Mouse (Mus musculus) cortical plate, adult 2 months (tissue): ENCODE measurements around the gene Tmem200b. TPM values are rescaled to one million over a fixed set of nuclear protein-coding genes. Genes with fewer than 3 reads are reported as not detected.

ENCODE experiments used
- H3K27ac ChIP-seq: fragments of 200-500 bp; 2 replicates; pipeline ENCODE4 v1.5.1; 2012; ENCODE audit warnings: low read length, control low read depth, inconsistent platforms; ENCODE audit not compliant: insufficient read depth
- H3K4me1 ChIP-seq: fragments of 200-500 bp; 2 replicates; pipeline ENCODE4 v1.6.1; 2011; ENCODE audit warnings: low read length; ENCODE audit not compliant: control insufficient read depth, insufficient read depth
- H3K4me3 ChIP-seq: fragments of 200-500 bp; 2 replicates; pipeline ENCODE4 v1.5.1; 2011; ENCODE audit warnings: mild to moderate bottlenecking, low read length, control low read depth; ENCODE audit not compliant: insufficient read depth
- CTCF ChIP-seq: fragments of 200-500 bp; IDR thresholded peaks from 2 replicates; pipeline ENCODE4 v1.5.1; 2011; ENCODE audit warnings: mild to moderate bottlenecking, control low read depth, low read length; ENCODE audit not compliant: insufficient read depth; ENCODE audit errors: extremely low read depth
- POLR2A ChIP-seq: fragments of 200-500 bp; IDR thresholded peaks from 2 replicates; pipeline ENCODE4 v1.6.1; 2011; ENCODE audit warnings: mild to moderate bottlenecking, low read length, control low read depth; ENCODE audit not compliant: insufficient read depth; ENCODE audit errors: extremely low read depth
- polyA plus RNA-seq: library from polyadenylated mRNA; depleted of rRNA; stranded (reverse); fragments of >200 nt; gene quantifications from 2 replicates; pipeline ENCODE4 v1.2.3, GENCODE M21; 2012

Tmem200b gene
- polyA plus RNA-seq, 1 experiment, result 9.0 TPM

GRCm38 (mm10) chr4:131918026-131918533 lies 3.5 kb upstream of the Tmem200b start:
- 0 out of 2 replicates have a peak, but pooled peaks cover 1% of the 10 kb centered on the region for H3K4me1 ChIP-seq
- TF ChIP-seq CTCF, result no peak
- no peak for TF ChIP-seq POLR2A
- H3K27ac ChIP-seq, result no peak overlapping the region
- H3K4me3 ChIP-seq, result no peak overlapping the region

- Histone ChIP-seq H3K4me3 (no peak overlapping the region), H3K4me1 (0 out of 2 replicates have a peak, but pooled peaks cover 1% of the 10 kb centered on the region), H3K27ac (no peak overlapping the region)
- TF ChIP-seq POLR2A (no peak), CTCF (no peak)
These were observed 2.7 kb upstream of the Tmem200b start for GRCm38 (mm10) chr4:131918711-131919500.

DNA sequence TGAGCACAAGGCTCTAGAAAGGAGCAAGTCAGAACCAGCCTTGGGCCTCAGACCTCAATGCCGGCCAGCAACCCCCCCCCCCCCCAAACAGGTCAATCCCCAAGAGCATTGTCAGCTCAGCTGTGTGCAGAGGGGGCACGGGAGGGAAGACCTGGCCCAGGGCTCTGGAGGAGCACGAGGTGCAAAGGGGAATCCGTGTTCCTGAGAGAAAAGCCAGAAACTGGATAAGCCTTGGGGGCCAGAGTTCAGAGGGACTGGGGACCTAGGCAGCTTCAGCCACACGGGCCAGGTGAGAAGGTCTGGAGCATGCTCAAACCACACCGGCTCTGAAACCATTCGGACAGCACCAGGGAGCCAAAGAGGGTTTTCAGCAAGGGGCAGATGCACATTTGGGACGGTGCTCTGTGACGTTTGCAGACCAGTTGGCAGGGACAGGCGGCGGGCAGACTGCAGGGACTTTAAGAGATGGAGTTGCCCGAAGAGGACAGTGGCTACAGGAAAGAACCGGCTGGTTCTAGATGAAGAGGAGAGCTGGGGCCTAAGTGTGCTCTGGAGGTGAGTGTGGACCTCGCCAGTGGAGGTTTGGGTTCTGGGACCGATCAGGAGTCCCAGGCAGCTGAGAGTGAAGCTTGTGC lies 1.9 kb upstream of the Tmem200b start:
- TF ChIP-seq POLR2A, result no peak
- TF ChIP-seq CTCF, result no peak
- Histone ChIP-seq H3K27ac (peak overlapping the region; percentile 69), H3K4me1 (no peaks in the 10 kb centered on the region), H3K4me3 (no peak overlapping the region)

- TF ChIP-seq POLR2A (no peak), CTCF (no peak)
- Histone ChIP-seq H3K4me3 (no peak overlapping the region), H3K4me1 (no peaks in the 10 kb centered on the region), H3K27ac (peak overlapping the region; percentile 69)
These were observed 1.4 kb upstream of the Tmem200b start for GRCm38 (mm10) chr4:131920141-131920594.

DNA sequence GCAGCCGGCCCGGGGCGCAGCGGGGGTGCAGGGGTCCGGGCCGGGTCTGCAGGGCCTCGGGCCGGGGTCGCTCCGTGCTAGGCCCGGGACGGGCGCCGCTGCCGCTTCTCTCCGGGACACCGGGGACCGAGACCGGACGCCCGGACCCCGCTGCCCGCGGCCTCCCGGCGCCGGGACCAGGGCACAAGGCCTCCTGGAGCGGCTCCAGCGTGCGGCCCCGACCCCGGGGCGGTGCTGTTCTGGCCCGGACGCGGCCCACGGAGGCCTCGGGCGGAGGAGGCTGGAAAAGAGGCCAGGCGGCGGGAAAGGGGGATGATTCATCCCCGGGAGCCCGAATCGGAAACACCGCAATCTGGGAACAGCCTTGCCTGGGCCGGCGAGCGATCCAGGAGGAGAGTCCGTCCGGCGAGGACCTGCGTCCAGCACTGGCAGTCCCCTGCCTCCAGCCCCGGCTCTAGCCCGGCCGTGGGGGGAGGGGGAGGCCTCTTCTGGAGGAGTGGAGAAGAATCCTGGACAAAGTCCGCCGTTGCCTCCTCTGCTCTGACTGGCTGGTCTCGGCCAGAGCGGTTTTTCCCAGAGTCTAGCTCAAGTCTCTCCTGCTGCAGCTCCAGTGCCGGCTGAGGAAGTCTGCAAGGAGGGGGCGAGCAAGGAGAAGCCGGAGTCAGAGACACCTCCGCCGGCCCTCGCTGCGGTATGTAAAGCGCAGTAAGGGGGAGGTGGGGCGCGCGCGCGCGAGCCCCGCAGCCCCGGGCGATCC lies 798 bp upstream of the Tmem200b start:
- H3K4me3 ChIP-seq, result peak overlapping the region; percentile 43
- TF ChIP-seq POLR2A (no peak), CTCF (no peak)
- peak overlapping the region; percentile 82 for H3K27ac ChIP-seq
- H3K4me1 ChIP-seq, result no peaks in the 10 kb centered on the region

DNA sequence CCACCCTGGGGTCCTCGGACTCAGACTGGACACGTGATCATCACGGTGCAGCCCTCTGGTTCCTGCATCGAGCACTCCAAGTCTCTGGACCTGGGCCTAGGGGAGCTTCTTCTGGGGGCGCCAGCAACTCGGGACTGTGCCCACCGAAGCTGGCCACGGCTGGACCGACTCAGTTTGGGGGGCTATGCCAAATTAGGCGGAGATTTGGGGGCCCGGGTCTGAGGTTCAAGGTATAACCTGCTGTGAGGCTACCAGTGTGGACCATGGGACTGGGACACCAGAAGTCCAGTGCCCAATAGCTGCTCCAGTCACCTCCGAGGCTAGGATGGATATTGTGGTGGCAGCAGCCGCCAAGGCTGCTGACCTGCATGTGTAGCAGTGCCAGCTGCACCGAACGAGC lies 833 bp downstream of the Tmem200b start:
- H3K4me3 ChIP-seq, result peak overlapping the region; percentile 43; the same call in 1 of the 2 replicates
- H3K4me1 ChIP-seq, result no peaks in the 10 kb centered on the region
- TF ChIP-seq CTCF (no peak), POLR2A (no peak)
- H3K27ac ChIP-seq, result no peak overlapping the region

GRCm38 (mm10) chr4:131924096-131924810 lies 2.7 kb downstream of the Tmem200b start:
- TF ChIP-seq POLR2A (no peak), CTCF (no peak)
- no peaks in the 10 kb centered on the region for H3K4me1 ChIP-seq
- no peak overlapping the region for H3K4me3 ChIP-seq
- no peak overlapping the region for H3K27ac ChIP-seq

- H3K4me3 ChIP-seq, result no peak overlapping the region
- no peak for TF ChIP-seq POLR2A
- TF ChIP-seq CTCF, result no peak
- H3K27ac ChIP-seq, result no peak overlapping the region
- no peaks in the 10 kb centered on the region for H3K4me1 ChIP-seq
These were observed 7.6 kb downstream of the Tmem200b start for GRCm38 (mm10) chr4:131929146-131929545.

DNA sequence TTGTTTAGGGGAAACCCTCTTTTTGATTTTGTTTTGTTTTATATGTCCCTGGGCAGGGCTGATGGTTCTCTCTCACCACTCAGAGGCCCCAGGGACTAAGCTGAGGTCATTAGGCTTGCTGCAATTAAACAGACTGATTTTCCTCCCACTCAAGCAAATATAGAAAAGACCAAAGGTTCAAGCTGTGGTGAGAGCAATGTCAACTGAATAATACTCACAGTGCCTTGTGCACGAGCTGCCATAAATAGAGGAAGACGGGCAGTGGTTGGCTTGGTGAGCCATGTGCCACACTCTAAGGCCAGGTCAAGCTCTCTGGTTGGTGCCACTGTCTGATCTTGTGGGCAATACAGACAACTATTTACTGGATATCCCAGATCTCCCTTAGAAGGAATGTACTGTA lies 17.9 kb downstream of the Tmem200b start:
- H3K4me3 ChIP-seq, result no peak overlapping the region
- H3K4me1 ChIP-seq, result no peaks in the 10 kb centered on the region; the same call in 1 of the 2 replicates
- no peak overlapping the region for H3K27ac ChIP-seq
- TF ChIP-seq CTCF (no peak), POLR2A (no peak)
